Mouse (Mus musculus) monocyte, adult 5-6 weeks (primary cell): Measurements from ENCODE around the gene Myo15. TPM values are rescaled to one million over a fixed set of nuclear protein-coding genes. Genes with fewer than 3 reads are reported as not detected.
A peak's percentile ranks its signal among the peaks of the same experiment; 100 is the strongest.
"Not testable (repeated sequence)": the region's sequence is repeated elsewhere in the genome, so short reads cannot be mapped to it uniquely, and the experiment has no call there.

Source experiments
- ATAC-seq: fragments of 153-309, 156-312 bp; replicated peaks from 2 replicates; pipeline ENCODE4 v1.8.0; 2017; ENCODE audit warnings: mild to moderate bottlenecking; ENCODE audit not compliant: low TSS enrichment, insufficient number of reproducible peaks, severe bottlenecking, poor library complexity, low FRiP score
- total RNA-seq: library from RNA; stranded (forward); fragments of 200-1000, 200-491, 200-594 nt; gene quantifications from 3 replicates; pipeline ENCODE4 v1.2.3, GENCODE M21; 2017

Myo15 gene
- total RNA-seq, 1 experiment from 2014 or later = 0.10 TPM

DNA sequence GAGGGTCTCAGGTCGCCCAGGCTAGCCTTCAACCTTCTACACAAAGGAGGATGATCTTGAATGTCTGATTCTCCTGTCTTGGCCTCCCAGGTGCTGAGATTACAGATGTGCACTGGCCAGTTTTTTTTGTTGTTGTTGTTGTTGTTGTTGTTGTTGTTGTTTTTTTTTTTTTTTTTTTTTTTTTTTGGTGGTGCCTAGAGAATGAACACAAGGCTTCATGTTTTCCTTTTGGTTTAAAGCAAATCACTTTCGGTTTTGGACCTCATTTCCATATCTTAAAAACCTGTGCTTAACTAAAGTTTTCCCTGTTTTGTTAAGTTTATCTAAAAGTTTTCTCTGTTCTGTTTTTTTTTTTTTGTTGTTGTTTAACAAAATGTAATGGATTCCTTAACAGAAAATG is 70.4 kb downstream of the Myo15 start:
- no peak for ATAC-seq

- no peak for ATAC-seq
Observed at GRCm38 (mm10) chr11:60540002-60540610, 71.0 kb downstream of the Myo15 start.

DNA sequence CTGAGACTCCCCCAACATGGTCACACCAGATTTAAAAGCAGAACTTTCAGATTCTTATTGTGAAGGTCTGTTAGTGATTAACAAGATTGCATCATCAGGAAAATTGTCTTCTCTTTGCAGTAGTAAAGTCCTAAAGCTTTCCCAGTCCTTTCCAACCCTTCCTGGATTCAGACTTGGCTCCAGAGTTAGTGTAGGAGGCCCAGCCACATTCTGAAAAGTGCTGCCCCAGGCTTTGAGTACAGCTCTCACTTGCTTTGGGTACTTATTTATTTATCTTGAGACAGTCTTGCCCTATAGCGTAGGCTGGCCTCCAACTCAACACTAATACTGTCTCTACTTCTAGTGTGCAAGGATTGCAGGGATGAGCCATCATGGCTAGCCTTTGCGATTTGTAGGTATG is 71.6 kb downstream of the Myo15 start:
- ATAC-seq = no peak

- no peak for ATAC-seq
Observed at GRCm38 (mm10) chr11:60541831-60542230, 72.7 kb downstream of the Myo15 start.

GRCm38 (mm10) chr11:60543211-60543610 is 74.1 kb downstream of the Myo15 start:
- ATAC-seq = not testable (repeated sequence)

GRCm38 (mm10) chr11:60545433-60545832 is 76.3 kb downstream of the Myo15 start:
- no peak for ATAC-seq

GRCm38 (mm10) chr11:60548112-60548511 is 79.0 kb downstream of the Myo15 start:
- ATAC-seq = no peak

GRCm38 (mm10) chr11:60553091-60553490 is 84.0 kb downstream of the Myo15 start:
- no peak for ATAC-seq

GRCm38 (mm10) chr11:60557675-60558074 is 88.5 kb downstream of the Myo15 start:
- ATAC-seq = no peak

- ATAC-seq = peak; percentile 86
Observed at GRCm38 (mm10) chr11:60559342-60559741, 90.2 kb downstream of the Myo15 start.

GRCm38 (mm10) chr11:60574006-60574405 is 104.9 kb downstream of the Myo15 start:
- ATAC-seq = not testable (repeated sequence)

Other genes starting within 250 kb of the Myo15 start
- gene Srebf1, start 246.8 kb upstream of the Myo15 start, total RNA-seq = 28.9 to 48.1 TPM (median 45.7 TPM) in 3 replicates
- 4.2 to 14.6 TPM (median 9.3 TPM) in 3 replicates for gene Tom1l2, start 116.4 kb upstream of the Myo15 start, total RNA-seq
- 0.39 TPM in 1 of 3 replicates, not detected in the others for gene Drc3, start 116.0 kb upstream of the Myo15 start, total RNA-seq
- 8.1 to 14.6 TPM (median 11.8 TPM) in 3 replicates for gene Gid4, start 52.2 kb upstream of the Myo15 start, total RNA-seq
- 27.7 to 54.4 TPM (median 42.7 TPM) in 3 replicates for gene Atpaf2, start 50.9 kb upstream of the Myo15 start, total RNA-seq
- 29.6 to 43.7 TPM (median 35.4 TPM) in 3 replicates for gene Drg2, start 14.7 kb upstream of the Myo15 start, total RNA-seq
- 26.6 to 33.2 TPM (median 29.5 TPM) in 3 replicates for gene Alkbh5, start 67.0 kb downstream of the Myo15 start, total RNA-seq
- 5.3 to 8.3 TPM (median 5.3 TPM) in 3 replicates for gene Llgl1, start 230.4 kb downstream of the Myo15 start, total RNA-seq